ENCODE assay signal across 15 mouse cellular contexts in genomic region chr2:46242806-46243205, GRCm38 (mm10).
DNase-seq lines count a peak whose midpoint lies in the region; ATAC-seq lines count a peak whose summit lies in the region.
"Had no signal": no experiment of that assay in that cellular context is flagged by ENCODE, and none has a peak within 500 bp of the region (broad histone marks: within the 10 kb centered on the region; RNA-seq: fewer than 3 reads in every experiment).

No protein-coding gene starts in this region.

- H3K9ac ChIP-seq in forebrain, embryonic 13.5 days, result no peak overlapping the region
- no peak overlapping the region for H3K9ac ChIP-seq in forebrain, embryonic 12.5 days
- no peak overlapping the region for H3K9ac ChIP-seq in midbrain, embryonic 14.5 days (replicated peaks; ENCODE audit: low read length)
- no peak overlapping the region for H3K9ac ChIP-seq in midbrain, embryonic 16.5 days (ENCODE audit: low read depth, low read length)
- no peak overlapping the region for H3K9ac ChIP-seq in forebrain, embryonic 16.5 days (replicated peaks; ENCODE audit: low read depth, low read length)
- H3K9ac ChIP-seq: heart, embryonic 13.5 days; lung, embryonic 15.5 days had no signal

- ATAC-seq in forebrain, embryonic 13.5 days, result peak; percentile 96
- ATAC-seq in forebrain, embryonic 12.5 days (ENCODE audit: low FRiP score), result no peak
- ATAC-seq in midbrain, embryonic 14.5 days (ENCODE audit: low FRiP score, low TSS enrichment), result peak; percentile 48; the same call in 1 of the 2 replicates
- no peak for ATAC-seq in midbrain, embryonic 16.5 days
- peak; percentile 99 for ATAC-seq in forebrain, embryonic 16.5 days

- no peaks in the 10 kb centered on the region for H3K36me3 ChIP-seq in forebrain, embryonic 13.5 days (ENCODE audit: poor library complexity, severe bottlenecking)
- H3K36me3 ChIP-seq in forebrain, embryonic 12.5 days (replicated peaks), result no peaks in the 10 kb centered on the region
- H3K36me3 ChIP-seq in midbrain, embryonic 14.5 days (ENCODE audit: control insufficient read depth, insufficient read depth, low read length), result no peaks in the 10 kb centered on the region
- no peaks in the 10 kb centered on the region for H3K36me3 ChIP-seq in midbrain, embryonic 16.5 days (ENCODE audit: control insufficient read depth, insufficient read depth, low read length)
- H3K36me3 ChIP-seq in forebrain, embryonic 16.5 days (ENCODE audit: control insufficient read depth, insufficient read depth), result no peaks in the 10 kb centered on the region
- H3K36me3 ChIP-seq: G1E; heart, embryonic 13.5 days; lung, embryonic 15.5 days had no signal

- no peaks in the 10 kb centered on the region for H3K9me3 ChIP-seq in forebrain, embryonic 13.5 days (replicated peaks)
- no peaks in the 10 kb centered on the region for H3K9me3 ChIP-seq in forebrain, embryonic 12.5 days
- H3K9me3 ChIP-seq in midbrain, embryonic 14.5 days (ENCODE audit: control insufficient read depth, low read length), result no peaks in the 10 kb centered on the region
- no peaks in the 10 kb centered on the region for H3K9me3 ChIP-seq in midbrain, embryonic 16.5 days (replicated peaks; ENCODE audit: control insufficient read depth, low read length, poor library complexity, severe bottlenecking)
- H3K9me3 ChIP-seq in forebrain, embryonic 16.5 days (ENCODE audit: control insufficient read depth, low read length), result no peaks in the 10 kb centered on the region
- H3K9me3 ChIP-seq: G1E; heart, embryonic 13.5 days; lung, embryonic 15.5 days had no signal

- no peak overlapping the region for H3K4me2 ChIP-seq in forebrain, embryonic 13.5 days
- no peak overlapping the region for H3K4me2 ChIP-seq in forebrain, embryonic 12.5 days
- H3K4me2 ChIP-seq in midbrain, embryonic 14.5 days (ENCODE audit: low read length), result no peak overlapping the region
- no peak overlapping the region for H3K4me2 ChIP-seq in midbrain, embryonic 16.5 days (ENCODE audit: low read length)
- no peak overlapping the region for H3K4me2 ChIP-seq in forebrain, embryonic 16.5 days (ENCODE audit: low read length)
- H3K4me2 ChIP-seq: heart, embryonic 13.5 days; lung, embryonic 15.5 days had no signal

- H3K4me1 ChIP-seq in forebrain, embryonic 13.5 days, result peaks cover 7% of the 10 kb centered on the region; the same call in 1 of the 2 replicates
- H3K4me1 ChIP-seq in forebrain, embryonic 12.5 days, result no peaks in the 10 kb centered on the region
- no peaks in the 10 kb centered on the region for H3K4me1 ChIP-seq in midbrain, embryonic 14.5 days (ENCODE audit: control insufficient read depth, insufficient read depth, low read length)
- H3K4me1 ChIP-seq in midbrain, embryonic 16.5 days (ENCODE audit: control insufficient read depth, insufficient read depth, low read length), result no peaks in the 10 kb centered on the region
- no peaks in the 10 kb centered on the region for H3K4me1 ChIP-seq in forebrain, embryonic 16.5 days (replicated peaks; ENCODE audit: control insufficient read depth, insufficient read depth, low read length)
- H3K4me1 ChIP-seq: heart, embryonic 13.5 days; lung, embryonic 15.5 days had no signal

- DNase-seq in midbrain, embryonic 14.5 days, result peak; percentile 42
- DNase-seq in retina, embryonic 14.5 days (ENCODE audit: low spot score), result peak; percentile 54
- DNase-seq in kidney, adult 8-10 months, result no peak
- DNase-seq in ovary, adult 18-20 months (ENCODE audit: low spot score), result no peak
- DNase-seq: gastrocnemius, adult 2 months; kidney, postnatal 10 days; liver; thymus, postnatal 4 days had no signal

- no peak overlapping the region for H3K27ac ChIP-seq in forebrain, embryonic 13.5 days
- H3K27ac ChIP-seq in forebrain, embryonic 12.5 days, result no peak overlapping the region
- H3K27ac ChIP-seq in midbrain, embryonic 14.5 days (replicated peaks; ENCODE audit: low read depth, low read length), result no peak overlapping the region
- no peak overlapping the region for H3K27ac ChIP-seq in midbrain, embryonic 16.5 days (ENCODE audit: low read length)
- no peak overlapping the region for H3K27ac ChIP-seq in forebrain, embryonic 16.5 days (ENCODE audit: low read length)
- H3K27ac ChIP-seq: gastrocnemius, adult 2 months; heart, embryonic 13.5 days; lung, embryonic 15.5 days had no signal

- H3K4me3 ChIP-seq in forebrain, embryonic 13.5 days, result no peak overlapping the region
- no peak overlapping the region for H3K4me3 ChIP-seq in forebrain, embryonic 12.5 days (replicated peaks)
- no peak overlapping the region for H3K4me3 ChIP-seq in midbrain, embryonic 14.5 days (replicated peaks; ENCODE audit: low read depth, low read length)
- H3K4me3 ChIP-seq in midbrain, embryonic 16.5 days (ENCODE audit: low read depth, low read length), result no peak overlapping the region
- no peak overlapping the region for H3K4me3 ChIP-seq in forebrain, embryonic 16.5 days (replicated peaks; ENCODE audit: low read length)
- H3K4me3 ChIP-seq: gastrocnemius, adult 2 months; heart, embryonic 13.5 days; lung, embryonic 15.5 days had no signal

- H3K27me3 ChIP-seq in forebrain, embryonic 13.5 days, result no peaks in the 10 kb centered on the region
- no peaks in the 10 kb centered on the region for H3K27me3 ChIP-seq in forebrain, embryonic 12.5 days
- no peaks in the 10 kb centered on the region for H3K27me3 ChIP-seq in midbrain, embryonic 14.5 days (ENCODE audit: control insufficient read depth, insufficient read depth, low read length)
- H3K27me3 ChIP-seq in midbrain, embryonic 16.5 days (ENCODE audit: control insufficient read depth, insufficient read depth, low read depth, low read length), result no peaks in the 10 kb centered on the region
- H3K27me3 ChIP-seq in forebrain, embryonic 16.5 days (replicated peaks; ENCODE audit: control insufficient read depth, insufficient read depth, low read length), result no peaks in the 10 kb centered on the region
- H3K27me3 ChIP-seq: heart, embryonic 13.5 days; lung, embryonic 15.5 days had no signal

Comparison
In these comparisons a context has a peak if more than half of its experiments do, and no peak if none do; other contexts are left out.
1. ATAC-seq: peak in forebrain, embryonic 13.5 days (single experiment), midbrain, embryonic 14.5 days (single experiment) and forebrain, embryonic 16.5 days (single experiment); none in forebrain, embryonic 12.5 days (single experiment) and midbrain, embryonic 16.5 days (single experiment).
2. DNase-seq: peak in midbrain, embryonic 14.5 days (single experiment) and retina, embryonic 14.5 days (single experiment); none in kidney, adult 8-10 months (0 of 2) and ovary, adult 18-20 months (single experiment).